Comparison of ENCODE assay signal across 1 mouse cellular context in genomic region chr19:6390251-6390650, GRCm38 (mm10).
TF ChIP-seq lines count a peak whose summit lies in the region.

No protein-coding gene starts in this region.

TF ChIP-seq in CH12.LX, 34 proteins besides CTCF, POLR2A, EP300 and RAD21:
- TF ChIP-seq MXI1 (IDR thresholded peaks at IDR 0.05; ENCODE audit: low read depth, low read length), result no peak
